Mouse (Mus musculus) B cell, adult (primary cell): ENCODE results near the gene Siglece. TPM values are rescaled to one million over a fixed set of nuclear protein-coding genes. Genes with fewer than 3 reads are reported as not detected.

Source experiments
- total RNA-seq: library from RNA; stranded (reverse); gene quantifications from 4 replicates; pipeline ENCODE4 v1.2.4, GENCODE M21; 2023; ENCODE audit not compliant: inconsistent age

The Siglece gene
- 1.7 to 2.6 TPM (median 2.1 TPM) in 4 replicates for total RNA-seq

DNA sequence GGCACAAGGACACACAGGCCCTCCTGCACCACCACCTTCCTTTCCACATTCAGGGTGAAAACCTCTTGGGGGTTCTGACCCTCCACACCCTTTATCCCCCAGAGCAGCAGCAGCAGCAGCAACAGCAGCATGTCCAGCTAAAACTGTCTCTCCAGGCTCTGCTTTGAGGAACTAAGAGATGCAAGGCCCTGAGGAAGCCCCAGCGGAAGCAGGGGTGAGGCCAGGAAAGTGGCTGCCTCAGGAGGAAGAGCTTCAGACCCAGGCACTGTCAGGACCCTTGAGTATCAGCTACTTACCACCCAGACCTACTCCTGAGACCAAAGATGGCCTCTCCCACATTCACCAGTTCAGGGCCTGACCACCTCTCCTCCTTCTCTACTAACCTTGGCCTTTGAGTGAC lies at the start of gene Siglece:
Gene Siglece (minus strand): TSS at position 160 of the 400 bp plus-strand sequence.

DNA sequence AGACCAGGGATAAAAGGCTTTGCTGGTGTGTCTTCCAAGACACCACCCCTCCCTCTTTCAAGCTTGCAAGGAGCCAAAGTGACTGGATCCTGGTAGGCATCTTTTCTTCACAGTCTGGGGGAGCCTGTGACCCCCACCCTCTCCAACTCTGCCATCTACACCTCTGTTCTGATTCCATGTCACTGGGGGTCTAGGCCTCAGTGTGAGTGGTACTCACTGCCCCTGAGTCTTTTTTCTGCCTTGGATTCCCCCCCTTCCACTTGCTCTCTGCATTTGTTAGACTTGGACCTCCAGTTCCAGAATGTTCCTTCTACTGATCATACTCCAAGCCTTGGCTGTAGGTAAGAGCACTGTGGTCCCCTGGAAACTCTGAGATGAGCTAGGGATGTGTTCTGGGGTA lies 30.2 kb upstream of the Siglece start, which contains the start of gene Klk14:
Gene Klk14 (plus strand): TSS at position 301 of the 400 bp plus-strand sequence.

DNA sequence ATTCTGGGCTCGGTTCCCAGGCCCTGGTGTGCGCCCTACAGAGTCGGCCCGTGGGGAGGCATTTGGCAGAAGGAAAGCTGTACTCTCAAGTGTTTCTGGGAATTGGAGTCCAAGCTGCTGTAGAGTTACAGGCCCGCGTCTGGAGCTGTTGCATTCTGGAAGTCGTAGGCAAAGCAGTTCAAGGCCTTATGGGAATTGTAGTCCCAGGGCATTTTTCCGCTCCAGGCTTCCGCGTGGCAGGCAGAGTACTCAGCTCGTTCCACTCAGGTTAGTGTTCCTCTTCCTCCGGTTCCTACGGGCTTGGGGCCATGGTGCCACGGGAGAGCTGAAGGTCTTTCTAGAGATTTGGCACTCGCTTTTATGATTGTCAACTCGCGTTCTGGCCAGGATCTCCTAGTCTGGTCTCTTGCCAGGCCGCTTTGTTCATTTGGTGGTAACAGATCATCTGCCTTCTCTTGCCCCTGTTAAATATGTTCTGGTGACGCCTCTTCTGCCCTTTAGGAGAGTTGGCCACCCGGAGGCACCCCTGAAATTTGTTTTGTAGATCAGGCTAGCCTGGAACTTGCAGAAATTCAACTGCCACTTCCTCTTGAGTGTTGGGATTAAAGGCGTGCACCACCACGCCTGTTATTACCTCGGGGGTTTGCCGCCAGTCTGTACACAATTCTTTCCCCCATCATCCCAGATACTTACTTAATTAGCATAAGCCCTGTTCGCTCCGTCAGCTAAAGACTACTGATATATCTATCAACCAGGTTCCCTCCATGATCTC lies 12.0 kb upstream of the Siglece start, which contains the start of gene Ctu1:
Gene Ctu1 (plus strand): TSS at position 208 of the 772 bp plus-strand sequence.

DNA sequence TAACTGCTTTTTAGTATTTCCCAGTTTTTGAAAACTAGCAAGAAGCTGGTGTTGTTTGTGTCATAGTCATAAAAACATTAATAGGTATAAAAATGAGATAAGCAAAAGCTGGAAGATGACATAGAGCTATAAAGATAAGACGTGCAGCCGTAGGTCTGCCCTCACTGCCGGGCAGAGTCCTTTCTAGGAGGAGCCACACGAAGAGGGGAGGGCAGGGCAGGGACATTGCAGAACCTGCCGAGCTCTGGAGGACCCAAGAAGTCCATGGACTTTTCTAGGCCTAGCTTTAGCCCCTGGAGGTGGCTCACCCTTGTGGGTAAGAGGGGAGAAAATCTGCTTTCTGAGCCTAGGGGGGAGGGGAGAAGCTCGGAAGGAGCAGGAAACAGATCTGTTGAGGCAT lies 25.5 kb downstream of the Siglece start, which contains the start of gene Ceacam18:
Gene Ceacam18 (plus strand): TSS at position 208 of the 400 bp plus-strand sequence.

DNA sequence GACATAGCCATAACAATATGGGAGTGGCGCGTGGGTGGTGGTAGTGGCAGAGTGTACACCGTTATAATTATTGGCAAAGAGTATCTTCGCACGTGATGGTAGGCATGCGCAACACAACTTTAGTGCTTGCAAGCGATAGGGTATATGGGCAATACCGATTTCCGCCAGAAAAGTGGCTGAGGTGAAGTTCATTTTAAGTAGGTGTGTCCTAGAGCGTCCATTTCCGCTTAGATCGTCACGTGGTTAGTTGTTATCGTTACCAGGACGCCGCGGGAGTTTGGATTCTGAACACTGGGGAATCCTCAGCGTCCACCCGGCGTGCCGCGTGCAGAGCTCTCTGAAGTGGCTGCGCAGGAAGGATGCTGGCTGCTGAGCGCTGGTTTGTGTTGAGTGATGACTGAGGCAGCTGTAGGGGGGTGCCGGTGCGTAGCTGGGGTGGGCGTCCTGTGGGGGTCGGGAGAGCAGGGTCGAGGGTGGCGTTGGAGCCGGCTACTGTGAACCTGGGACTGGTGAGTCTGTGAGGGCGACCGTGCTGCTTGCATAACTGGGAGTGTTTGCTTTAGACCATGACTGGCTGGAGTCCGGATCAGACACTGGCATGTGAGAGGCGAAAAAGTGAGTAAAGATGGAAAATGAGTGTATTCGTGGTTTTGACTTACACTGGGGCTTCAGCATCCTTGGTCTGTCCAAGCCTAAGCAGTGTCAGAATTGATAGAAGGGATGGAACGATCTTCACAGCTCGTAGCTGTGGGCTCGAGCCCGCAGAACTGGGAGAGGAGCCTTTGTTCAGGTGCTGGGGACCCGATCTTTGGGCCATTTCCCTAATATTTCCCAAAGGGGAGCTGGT lies 52.8 kb downstream of the Siglece start, which contains the start of gene Zfp819:
Gene Zfp819 (plus strand): TSS at position 274 of the 847 bp plus-strand sequence.

Other genes starting within 250 kb of the Siglece start
- not detected in 4 replicates for gene Lim2, start 232.5 kb downstream of the Siglece start, total RNA-seq
- 1.9 to 3.8 TPM (median 2.3 TPM) in 4 replicates for gene Nkg7, start 223.1 kb downstream of the Siglece start, total RNA-seq
- not detected in 4 replicates for gene Cldnd2, start 219.4 kb downstream of the Siglece start, total RNA-seq
- 36.1 to 51.0 TPM (median 48.9 TPM) in 4 replicates for gene Etfb, start 216.1 kb downstream of the Siglece start, total RNA-seq
- gene Gm45233, start 216.0 kb downstream of the Siglece start, total RNA-seq: not detected in 4 replicates
- gene Vsig10l, start 197.0 kb downstream of the Siglece start, total RNA-seq: 2.0 to 3.9 TPM (median 2.3 TPM) in 4 replicates
- not detected in 4 replicates for gene Iglon5, start 170.1 kb downstream of the Siglece start, total RNA-seq
- not detected in 4 replicates for gene 4931406B18Rik, start 154.2 kb downstream of the Siglece start, total RNA-seq
- gene Cd33, start 115.7 kb downstream of the Siglece start, total RNA-seq: 1.7 to 3.5 TPM (median 2.3 TPM) in 4 replicates
- gene Zfp658, start 97.9 kb downstream of the Siglece start, total RNA-seq: 1.9 to 2.5 TPM (median 2.5 TPM) in 4 replicates
- gene Zfp719, start 80.6 kb downstream of the Siglece start, total RNA-seq: 8.9 to 14.1 TPM (median 10.7 TPM) in 4 replicates
- not detected in 4 replicates for gene Zfp819, start 53.0 kb downstream of the Siglece start, total RNA-seq
- not detected in 4 replicates for gene Ceacam18, start 25.5 kb downstream of the Siglece start, total RNA-seq
- 5.3 to 7.2 TPM (median 6.0 TPM) in 4 replicates for gene Ctu1, start 11.9 kb upstream of the Siglece start, total RNA-seq
- not detected in 4 replicates for gene Klk14, start 30.3 kb upstream of the Siglece start, total RNA-seq
- not detected in 4 replicates for gene Klk13, start 52.4 kb upstream of the Siglece start, total RNA-seq
- gene Klk12, start 108.7 kb upstream of the Siglece start, total RNA-seq: not detected in 4 replicates
- gene Klk11, start 114.4 kb upstream of the Siglece start, total RNA-seq: not detected in 4 replicates
- not detected in 4 replicates for gene Klk10, start 120.9 kb upstream of the Siglece start, total RNA-seq
- not detected in 4 replicates for gene Klk9, start 131.7 kb upstream of the Siglece start, total RNA-seq
- gene Klk8, start 137.4 kb upstream of the Siglece start, total RNA-seq: 1.1 to 6.0 TPM (median 4.7 TPM) in 4 replicates
- gene Klk7, start 151.1 kb upstream of the Siglece start, total RNA-seq: not detected in 4 replicates
- gene Klk6, start 164.3 kb upstream of the Siglece start, total RNA-seq: not detected in 4 replicates
- gene Klk5, start 181.8 kb upstream of the Siglece start, total RNA-seq: not detected in 4 replicates
- gene Klk4, start 221.0 kb upstream of the Siglece start, total RNA-seq: not detected in 4 replicates